Mouse (Mus musculus) liver, embryonic 13.5 days (tissue): ENCODE measurements around the gene Tarbp1. TPM values are rescaled to one million over a fixed set of nuclear protein-coding genes. Genes with fewer than 3 reads are reported as not detected.
"Not testable (repeated sequence)": the region's sequence is repeated elsewhere in the genome, so short reads cannot be mapped to it uniquely, and the experiment has no call there.

Experiments
- ATAC-seq: fragments of 200-750 bp; cut with Nextera tagmentation; 2 replicates; pipeline ENCODE4 v1.8.0; 2017; ENCODE audit warnings: low read depth, mild to moderate bottlenecking, moderate number of reproducible peaks, moderate library complexity
- DNase-seq: peaks from one replicate; pipeline ENCODE4 v3.0.0; 2022
- H3K27ac ChIP-seq: fragments of 300-500 bp; sonication (generic); 2 replicates; pipeline ENCODE4 v1.5.1; 2015; ENCODE audit warnings: moderate library complexity, mild to moderate bottlenecking, inconsistent platforms
- H3K27me3 ChIP-seq: fragments of 300-500 bp; sonication (generic); 2 replicates; pipeline ENCODE4 v1.6.1; 2015; ENCODE audit warnings: mild to moderate bottlenecking, inconsistent platforms
- H3K36me3 ChIP-seq: fragments of 300-500 bp; sonication (generic); 2 replicates; pipeline ENCODE4 v1.6.1; 2015; ENCODE audit warnings: mild to moderate bottlenecking, inconsistent platforms
- H3K4me1 ChIP-seq: fragments of 300-500 bp; sonication (generic); replicated peaks from 2 replicates; pipeline ENCODE4 v1.6.1; 2015; ENCODE audit warnings: inconsistent platforms
- H3K4me2 ChIP-seq: fragments of 300-500 bp; sonication (generic); 2 replicates; pipeline ENCODE4 v1.6.1; 2015; ENCODE audit warnings: inconsistent platforms, mild to moderate bottlenecking, moderate library complexity
- H3K4me3 ChIP-seq: fragments of 300-500 bp; sonication (generic); replicated peaks from 2 replicates; pipeline ENCODE4 v1.5.1; 2015; ENCODE audit warnings: mild to moderate bottlenecking, inconsistent platforms
- H3K9ac ChIP-seq: fragments of 300-500 bp; sonication (generic); 2 replicates; pipeline ENCODE4 v1.6.1; 2015; ENCODE audit warnings: mild to moderate bottlenecking, inconsistent platforms
- H3K9me3 ChIP-seq: fragments of 300-500 bp; sonication (generic); replicated peaks from 2 replicates; pipeline ENCODE4 v1.6.1; 2016; ENCODE audit warnings: inconsistent platforms
- WGBS: fragments of 180-500 bp; shearing (Covaris S2); methylation state at CpG from one replicate; pipeline ENCODE4 v1.1.7; 2015; ENCODE audit not compliant: insufficient replicate concordance; 5-methylcytosine and 5-hydroxymethylcytosine counted together
- polyA plus RNA-seq: library from polyadenylated mRNA; unstranded; fragments of >200 nt; fragmentation: Nextera tagmentation; extraction: Ambion mirVana; gene quantifications from 2 replicates; pipeline ENCODE4 v1.2.1, GENCODE M21; 2015

Gene Tarbp1
- polyA plus RNA-seq, 1 experiment from 2014 or later = 1.3 TPM

DNA sequence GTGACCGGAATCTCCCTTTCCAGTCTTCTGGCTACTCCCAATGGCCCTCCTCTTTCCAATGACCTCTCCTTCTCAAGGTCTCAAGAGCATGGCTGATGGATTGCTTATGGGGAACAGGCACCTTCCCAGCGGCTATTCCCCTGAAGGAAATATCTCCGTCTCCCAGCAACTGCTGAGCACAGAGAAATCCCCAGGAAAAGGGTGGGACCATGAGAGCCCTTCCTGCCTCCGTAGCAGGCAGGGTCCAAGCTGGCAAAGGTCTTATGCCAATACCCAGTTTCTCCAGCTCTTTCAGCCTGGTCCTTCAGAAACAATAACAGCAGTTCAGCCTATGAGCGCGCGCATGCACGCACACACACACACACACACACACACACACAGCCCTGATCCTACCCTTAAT, 23.7 kb downstream of the Tarbp1 start:
- WGBS = 85% methylated on average over 8 of the region's 8 CpGs
- no peak for DNase-seq
- peaks cover 94% of the 10 kb centered on the region for H3K36me3 ChIP-seq
- no peak overlapping the region for H3K27ac ChIP-seq
- H3K9ac ChIP-seq = no peak overlapping the region
- no peak overlapping the region for H3K4me3 ChIP-seq
- H3K4me1 ChIP-seq = no peaks in the 10 kb centered on the region
- no peaks in the 10 kb centered on the region for H3K9me3 ChIP-seq
- ATAC-seq = no peak
- H3K27me3 ChIP-seq = no peaks in the 10 kb centered on the region
- H3K4me2 ChIP-seq = no peak overlapping the region

- ATAC-seq (no peak), DNase-seq (no peak)
- 52% methylated on average over 2 of the region's 2 CpGs for WGBS
- H3K9me3 ChIP-seq = no peaks in the 10 kb centered on the region
- no peak overlapping the region for H3K9ac ChIP-seq
- H3K36me3 ChIP-seq = peaks cover 59% of the 10 kb centered on the region
- H3K27me3 ChIP-seq = no peaks in the 10 kb centered on the region
- no peaks in the 10 kb centered on the region for H3K4me1 ChIP-seq
- no peak overlapping the region for H3K4me3 ChIP-seq
- H3K4me2 ChIP-seq = no peak overlapping the region
- no peak overlapping the region for H3K27ac ChIP-seq
These were observed 35.9 kb downstream of the Tarbp1 start for GRCm38 (mm10) chr8:126438937-126439336.

GRCm38 (mm10) chr8:126433827-126434226, 41.0 kb downstream of the Tarbp1 start:
- H3K36me3 ChIP-seq = peaks cover 81% of the 10 kb centered on the region
- 85% methylated on average over 7 of the region's 7 CpGs for WGBS
- no peaks in the 10 kb centered on the region for H3K27me3 ChIP-seq
- no peak overlapping the region for H3K27ac ChIP-seq
- no peak overlapping the region for H3K9ac ChIP-seq
- H3K9me3 ChIP-seq = no peaks in the 10 kb centered on the region
- no peak for ATAC-seq
- H3K4me1 ChIP-seq = no peaks in the 10 kb centered on the region
- H3K4me3 ChIP-seq = no peak overlapping the region
- DNase-seq = no peak
- no peak overlapping the region for H3K4me2 ChIP-seq

- no peak overlapping the region for H3K9ac ChIP-seq
- no peaks in the 10 kb centered on the region for H3K27me3 ChIP-seq
- H3K36me3 ChIP-seq = peaks cover 81% of the 10 kb centered on the region
- DNase-seq (no peak), ATAC-seq (no peak)
- no peak overlapping the region for H3K4me3 ChIP-seq
- no peaks in the 10 kb centered on the region for H3K9me3 ChIP-seq
- no peak overlapping the region for H3K4me2 ChIP-seq
- H3K4me1 ChIP-seq = no peaks in the 10 kb centered on the region
- no peak overlapping the region for H3K27ac ChIP-seq
- 80% methylated on average over 5 of the region's 5 CpGs for WGBS
These were observed 45.2 kb downstream of the Tarbp1 start for GRCm38 (mm10) chr8:126429635-126430034.

DNA sequence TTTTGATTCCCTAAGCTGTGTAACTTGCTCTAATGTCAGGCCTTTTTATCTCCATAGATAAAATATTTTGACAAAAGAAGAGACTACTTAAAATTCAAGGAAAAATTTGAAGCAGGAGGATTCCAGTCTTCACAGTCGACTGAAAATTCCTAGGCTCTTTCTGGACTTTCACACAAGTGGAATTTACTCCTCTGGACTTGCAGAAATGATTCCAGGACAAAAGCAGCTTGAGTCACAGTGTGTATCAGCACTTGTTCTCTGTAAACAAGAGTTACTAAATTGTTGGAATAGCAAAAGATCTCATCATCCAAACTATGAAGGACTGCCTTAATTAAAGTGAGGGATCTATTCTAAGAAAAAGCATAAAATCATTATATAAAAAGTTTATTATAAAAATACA, 49.9 kb downstream of the Tarbp1 start:
- Histone ChIP-seq H3K27ac (no peak overlapping the region), H3K4me2 (no peak overlapping the region), H3K9ac (no peak overlapping the region), H3K36me3 (peaks cover 49% of the 10 kb centered on the region), H3K4me1 (peaks cover 29% of the 10 kb centered on the region), H3K4me3 (no peak overlapping the region), H3K27me3 (no peaks in the 10 kb centered on the region), H3K9me3 (no peaks in the 10 kb centered on the region)
- WGBS = 63% methylated on average over 1 of the region's 1 CpGs
- ATAC-seq (no peak), DNase-seq (no peak)

DNA sequence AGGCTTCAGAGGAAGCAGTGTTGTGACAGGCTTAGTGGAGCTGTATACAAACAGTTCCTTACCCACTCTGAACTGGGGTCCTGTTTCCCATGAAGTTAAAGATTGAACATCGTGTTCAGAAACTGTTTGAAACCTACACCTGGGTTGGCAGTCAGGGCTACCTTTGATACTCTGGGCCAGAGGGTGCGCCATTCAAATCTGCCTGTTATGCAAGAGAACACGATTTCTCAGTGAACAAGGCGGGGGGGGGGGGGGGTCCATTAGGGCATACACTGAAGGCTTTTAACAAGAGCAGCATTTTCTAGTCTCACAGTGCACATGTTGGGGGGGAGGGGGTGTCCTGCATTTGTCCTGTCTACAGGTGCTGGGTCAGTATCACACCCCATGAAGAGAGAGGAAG, 50.7 kb downstream of the Tarbp1 start:
- Histone ChIP-seq H3K27me3 (no peaks in the 10 kb centered on the region), H3K36me3 (peaks cover 41% of the 10 kb centered on the region), H3K4me1 (peaks cover 29% of the 10 kb centered on the region), H3K27ac (no peak overlapping the region), H3K9ac (no peak overlapping the region), H3K4me2 (peak overlapping the region; percentile 94; the same call in 1 of the 2 replicates), H3K4me3 (no peak overlapping the region), H3K9me3 (no peaks in the 10 kb centered on the region)
- ATAC-seq = no peak
- no peak for DNase-seq
- WGBS = 67% methylated on average over 4 of the region's 4 CpGs

DNA sequence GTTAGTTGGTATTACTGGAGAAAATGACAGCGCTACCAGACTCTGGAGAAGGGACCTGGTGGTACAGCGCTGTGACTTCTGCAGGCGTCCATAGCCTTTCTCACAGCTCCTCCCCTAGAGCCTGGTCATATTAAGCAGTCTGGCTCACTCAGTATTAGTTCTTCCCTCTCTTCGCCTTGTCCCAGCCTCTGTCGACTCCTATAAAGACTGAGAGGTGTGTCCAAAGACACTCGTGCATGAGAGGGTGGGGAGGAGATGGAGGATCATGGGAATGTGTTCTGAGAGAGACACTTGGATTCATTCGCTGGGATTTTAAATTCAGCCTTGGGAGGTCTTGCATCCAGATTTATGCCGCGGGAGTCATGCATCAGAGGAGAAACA, 52.0 kb downstream of the Tarbp1 start:
- WGBS = 4% methylated on average over 9 of the region's 9 CpGs
- Histone ChIP-seq H3K36me3 (peaks cover 29% of the 10 kb centered on the region), H3K9me3 (no peaks in the 10 kb centered on the region), H3K4me2 (peak overlapping the region; percentile 94), H3K9ac (peak overlapping the region; percentile 90), H3K27ac (peak overlapping the region; percentile 73; the same call in 1 of the 2 replicates), H3K4me1 (peaks cover 29% of the 10 kb centered on the region), H3K4me3 (peak overlapping the region; percentile 86), H3K27me3 (no peaks in the 10 kb centered on the region)
- DNase-seq (no peak), ATAC-seq (peak; percentile 15)

DNA sequence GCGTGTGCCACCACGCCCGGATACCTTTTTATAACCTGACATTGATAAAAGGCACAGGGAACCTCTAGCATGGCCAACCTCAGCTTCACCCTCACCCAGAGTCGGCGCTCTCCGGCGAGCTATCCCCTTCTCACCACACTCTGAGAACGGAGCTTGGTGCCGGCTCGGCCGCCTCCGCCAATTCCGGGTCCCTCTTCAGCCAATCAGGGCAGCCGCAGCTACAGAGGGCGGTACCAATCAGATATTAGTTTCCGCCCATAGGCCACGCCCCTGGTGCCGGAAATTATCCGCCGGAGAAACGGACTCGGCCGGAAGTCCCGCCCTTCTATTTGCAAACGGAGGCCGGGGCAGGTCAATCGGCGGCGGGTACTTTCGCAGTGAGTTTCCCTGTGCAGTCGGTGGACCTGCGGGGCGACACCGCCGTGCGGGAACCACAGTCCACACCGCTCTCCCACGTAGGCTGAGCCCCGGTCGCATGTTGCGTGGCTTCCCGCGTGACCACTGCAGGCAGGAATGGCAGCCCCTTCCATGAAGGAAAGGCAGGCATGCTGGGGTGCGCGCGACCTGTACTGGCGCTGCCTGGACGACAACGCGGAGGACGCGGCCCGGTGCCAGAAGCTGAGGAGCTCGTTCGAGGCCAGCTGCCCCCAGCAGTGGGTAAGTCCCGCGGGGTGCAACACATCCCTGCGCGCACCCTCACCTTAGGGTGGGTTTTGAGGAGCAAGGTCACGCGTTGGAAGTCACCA, 52.5 kb downstream of the Tarbp1 start, which contains the start of gene Coa6:
Coa6 (plus strand) TSS at position 342 of the 746 bp plus-strand sequence.
- Histone ChIP-seq H3K9me3 (no peaks in the 10 kb centered on the region), H3K4me1 (peaks cover 29% of the 10 kb centered on the region), H3K4me3 (peak within 1 kb of the TSS; percentile 86), H3K4me2 (peak within 1 kb of the TSS; percentile 94), H3K27ac (peak within 1 kb of the TSS; percentile 80), H3K36me3 (peaks cover 23% of the 10 kb centered on the region), H3K9ac (peak within 1 kb of the TSS; percentile 90), H3K27me3 (no peaks in the 10 kb centered on the region)
- ATAC-seq = peak; percentile 98
- DNase-seq = peak; percentile 97
- under 1% methylated on average over 61 of the region's 61 CpGs for WGBS

DNA sequence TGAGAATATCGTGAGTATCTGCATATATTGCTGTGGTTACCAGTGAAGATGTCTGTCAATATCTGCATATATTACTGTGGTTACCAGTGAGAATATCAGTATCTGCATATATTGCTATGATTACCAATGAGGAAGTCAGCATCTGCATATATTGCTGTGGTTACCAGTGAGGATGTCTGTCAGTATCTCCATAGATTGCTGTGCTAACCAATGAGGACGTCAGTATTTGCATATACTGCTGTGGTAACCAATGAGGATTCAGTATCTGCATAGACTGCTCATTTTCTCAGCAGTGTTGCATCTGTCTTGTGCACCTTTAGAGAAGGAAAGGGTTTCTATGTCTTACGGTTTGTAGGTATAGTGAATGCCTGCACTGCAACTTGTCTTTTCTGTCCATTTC, 54.0 kb downstream of the Tarbp1 start:
- no peak overlapping the region for H3K4me3 ChIP-seq

GRCm38 (mm10) chr8:126405030-126405429, 69.8 kb downstream of the Tarbp1 start:
- no peaks in the 10 kb centered on the region for H3K27me3 ChIP-seq
- H3K9me3 ChIP-seq = no peaks in the 10 kb centered on the region
- H3K27ac ChIP-seq = no peak overlapping the region
- no peak overlapping the region for H3K9ac ChIP-seq
- H3K4me3 ChIP-seq = no peak overlapping the region
- no peak overlapping the region for H3K4me2 ChIP-seq
- 52% methylated on average over 4 of the region's 4 CpGs for WGBS
- no peaks in the 10 kb centered on the region for H3K4me1 ChIP-seq
- no peak for DNase-seq
- no peaks in the 10 kb centered on the region for H3K36me3 ChIP-seq
- ATAC-seq = no peak

More for the DNA sequence above, 54.0 kb downstream of the Tarbp1 start:
- ATAC-seq (peak; percentile 14; the same call in 1 of the 2 replicates), DNase-seq (no peak)
- H3K27ac ChIP-seq = no peak overlapping the region
- peaks cover 29% of the 10 kb centered on the region for H3K4me1 ChIP-seq
- peak overlapping the region; percentile 94; the same call in 1 of the 2 replicates for H3K4me2 ChIP-seq
- H3K36me3 ChIP-seq = peaks cover 8% of the 10 kb centered on the region
- WGBS = 68% methylated on average over 3 of the region's 3 CpGs
- no peaks in the 10 kb centered on the region for H3K9me3 ChIP-seq
- no peak overlapping the region for H3K9ac ChIP-seq
- H3K27me3 ChIP-seq = no peaks in the 10 kb centered on the region

GRCm38 (mm10) chr8:126404550-126404949, 70.3 kb downstream of the Tarbp1 start:
- not testable (repeated sequence) for DNase-seq, H3K27ac ChIP-seq, H3K9me3 ChIP-seq, H3K4me3 ChIP-seq, H3K4me2 ChIP-seq, H3K36me3 ChIP-seq, H3K27me3 ChIP-seq, H3K4me1 ChIP-seq, ATAC-seq, H3K9ac ChIP-seq

- 61% methylated on average over 3 of the region's 3 CpGs for WGBS
- no peaks in the 10 kb centered on the region for H3K27me3 ChIP-seq
- no peak overlapping the region for H3K4me3 ChIP-seq
- DNase-seq (no peak), ATAC-seq (no peak)
- no peaks in the 10 kb centered on the region for H3K36me3 ChIP-seq
- no peak overlapping the region for H3K27ac ChIP-seq
- no peak overlapping the region for H3K4me2 ChIP-seq
- H3K9me3 ChIP-seq = no peaks in the 10 kb centered on the region
- no peak overlapping the region for H3K9ac ChIP-seq
- H3K4me1 ChIP-seq = no peaks in the 10 kb centered on the region
These were observed 76.5 kb downstream of the Tarbp1 start for GRCm38 (mm10) chr8:126398349-126398748.
